Mouse (Mus musculus) forebrain, embryonic 16.5 days (tissue): ENCODE results near the gene Dpp7. TPM values are rescaled to one million over a fixed set of nuclear protein-coding genes. Genes with fewer than 3 reads are reported as not detected.
A peak's percentile ranks its signal among the peaks of the same experiment; 100 is the strongest.

Experiments used
- ATAC-seq: fragments of 200-750 bp; cut with Nextera tagmentation; 2 replicates; pipeline ENCODE4 v1.8.0; 2017; ENCODE audit warnings: mild to moderate bottlenecking, moderate library complexity
- H3K27ac ChIP-seq: fragments of 300-500 bp; sonication (generic); 2 replicates; pipeline ENCODE4 v1.5.1; 2014; ENCODE audit warnings: low read length, control low read depth
- H3K27me3 ChIP-seq: fragments of 300-500 bp; sonication (generic); replicated peaks from 2 replicates; pipeline ENCODE4 v1.6.1; 2014; ENCODE audit warnings: low read length; ENCODE audit not compliant: control insufficient read depth, insufficient read depth
- H3K36me3 ChIP-seq: fragments of 300-500 bp; sonication (generic); 2 replicates; pipeline ENCODE4 v1.6.1; 2014; ENCODE audit not compliant: control insufficient read depth, insufficient read depth
- H3K4me1 ChIP-seq: fragments of 300-500 bp; sonication (generic); replicated peaks from 2 replicates; pipeline ENCODE4 v1.6.1; 2014; ENCODE audit warnings: low read length; ENCODE audit not compliant: control insufficient read depth, insufficient read depth
- H3K4me2 ChIP-seq: fragments of 300-500 bp; sonication (generic); 2 replicates; pipeline ENCODE4 v1.6.1; 2014; ENCODE audit warnings: mild to moderate bottlenecking, low read length, control low read depth
- H3K4me3 ChIP-seq: fragments of 300-500 bp; sonication (generic); replicated peaks from 2 replicates; pipeline ENCODE4 v1.5.1; 2014; ENCODE audit warnings: mild to moderate bottlenecking, low read length, control low read depth
- H3K9ac ChIP-seq: fragments of 300-500 bp; sonication (generic); replicated peaks from 2 replicates; pipeline ENCODE4 v1.6.1; 2014; ENCODE audit warnings: low read depth, low read length, control low read depth
- H3K9me3 ChIP-seq: fragments of 300-500 bp; sonication (generic); 2 replicates; pipeline ENCODE4 v1.6.1; 2016; ENCODE audit warnings: low read length; ENCODE audit not compliant: control insufficient read depth
- WGBS: fragments of 180-500 bp; shearing (Covaris S2); extraction: QIAGEN DNeasy Blood & Tissue Kit; methylation state at CpG from one replicate; pipeline ENCODE4 v1.1.7; 2014; 5-methylcytosine and 5-hydroxymethylcytosine counted together
- polyA plus RNA-seq: library from polyadenylated mRNA; unstranded; fragments of >200 nt; fragmentation: Nextera tagmentation; extraction: Ambion mirVana; gene quantifications from 2 replicates; pipeline ENCODE4 v1.2.1, GENCODE M21; 2015

Gene Dpp7
- polyA plus RNA-seq, 1 experiment from 2014 or later, result 26.9 TPM

DNA sequence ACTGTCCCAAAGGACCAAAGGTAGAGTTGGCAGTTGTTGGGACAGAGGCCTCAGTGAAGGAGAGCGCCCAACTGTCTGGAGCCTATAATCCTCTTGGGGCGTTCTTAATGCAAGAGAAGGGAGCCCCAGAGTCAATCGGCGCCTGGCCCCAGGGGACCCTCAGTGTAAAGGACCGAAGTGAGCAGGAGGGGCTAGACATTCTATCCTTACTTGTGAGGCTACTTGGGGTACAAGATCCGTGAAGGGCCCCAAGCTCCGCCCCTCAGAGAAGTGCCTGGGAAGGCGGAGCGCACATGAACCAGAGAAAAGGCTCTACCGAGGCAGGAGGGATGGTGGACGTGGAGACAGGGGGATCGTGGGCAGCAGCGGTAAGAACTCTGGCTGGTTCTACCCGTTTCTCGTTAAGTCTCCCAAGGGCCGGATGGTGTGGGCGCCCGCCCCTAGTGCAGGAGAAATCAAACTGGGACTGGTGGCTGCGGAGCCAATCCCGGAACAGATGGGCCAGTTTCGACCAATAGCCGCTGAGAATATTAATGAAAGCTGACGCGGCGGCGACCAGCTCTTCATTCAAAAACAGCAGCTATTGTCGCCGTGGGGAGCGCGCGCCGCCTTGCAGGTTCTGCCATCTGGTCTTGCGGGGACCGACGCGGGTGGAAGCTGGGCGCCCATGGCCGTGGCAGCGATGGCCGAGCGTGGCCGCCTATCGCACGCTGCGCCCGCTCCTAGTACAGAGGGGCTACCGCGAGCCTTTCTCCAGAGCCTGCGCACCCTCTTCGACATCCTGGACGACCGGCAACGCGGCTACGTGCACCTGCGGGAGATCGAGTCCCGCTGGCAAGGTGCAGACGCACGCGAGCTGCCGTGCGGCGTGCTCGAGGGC lies 15.8 kb upstream of the Dpp7 start, which contains the start of gene Sapcd2:
Gene Sapcd2 (plus strand): TSS at position 558 of the 880 bp plus-strand sequence.
- Histone ChIP-seq H3K4me3 (peak within 1 kb of the TSS; percentile 71), H3K27ac (peak within 1 kb of the TSS; percentile 70), H3K27me3 (no peaks in the 10 kb centered on the region), H3K9ac (peak within 1 kb of the TSS; percentile 64), H3K4me1 (peaks cover 23% of the 10 kb centered on the region), H3K36me3 (no peaks in the 10 kb centered on the region), H3K4me2 (peak within 1 kb of the TSS; percentile 76), H3K9me3 (no peaks in the 10 kb centered on the region)
- ATAC-seq, result peak; percentile 98
- WGBS, result under 1% methylated on average over 65 of the region's 65 CpGs

DNA sequence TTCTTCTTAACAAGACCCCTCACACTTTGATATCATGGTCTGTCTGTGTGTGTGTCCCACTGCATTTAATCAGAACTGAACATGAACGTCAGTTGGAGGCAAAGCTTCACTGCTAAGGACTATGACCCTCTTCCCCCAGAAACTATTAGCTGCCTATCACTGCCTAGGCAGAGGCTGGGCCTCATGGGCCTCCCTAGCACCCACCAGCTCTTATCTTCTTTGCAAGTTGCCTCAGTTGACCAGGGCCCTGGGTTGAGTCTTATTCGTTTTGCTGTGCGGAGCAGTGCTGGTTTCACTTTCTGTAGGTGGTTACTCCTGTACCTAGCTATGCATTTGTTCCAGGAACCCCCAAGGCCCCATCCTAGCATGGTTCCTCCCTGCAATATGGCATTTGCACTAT lies 13.8 kb upstream of the Dpp7 start:
- H3K27me3 ChIP-seq, result peaks cover 9% of the 10 kb centered on the region
- no peak overlapping the region for H3K9ac ChIP-seq
- no peaks in the 10 kb centered on the region for H3K9me3 ChIP-seq
- H3K27ac ChIP-seq, result no peak overlapping the region
- H3K4me1 ChIP-seq, result peaks cover 29% of the 10 kb centered on the region
- no peak for ATAC-seq
- H3K4me3 ChIP-seq, result no peak overlapping the region
- H3K36me3 ChIP-seq, result no peaks in the 10 kb centered on the region
- H3K4me2 ChIP-seq, result no peak overlapping the region
- WGBS, result 93% methylated on average over 3 of the region's 3 CpGs

GRCm38 (mm10) chr2:25365091-25365761 lies 9.1 kb upstream of the Dpp7 start, which contains the start of gene Uap1l1:
Gene Uap1l1, minus strand, starts transcription at chr2:25365682.
- Histone ChIP-seq H3K9ac (peak within 1 kb of the TSS; percentile 67), H3K27me3 (peaks cover 21% of the 10 kb centered on the region), H3K4me3 (peak within 1 kb of the TSS; percentile 61), H3K9me3 (no peaks in the 10 kb centered on the region), H3K36me3 (no peaks in the 10 kb centered on the region), H3K4me2 (peak within 1 kb of the TSS; percentile 99), H3K27ac (no peak within 1 kb of the TSS), H3K4me1 (peaks cover 9% of the 10 kb centered on the region)
- ATAC-seq, result peak; percentile 74
- under 1% methylated on average over 54 of the region's 54 CpGs for WGBS

DNA sequence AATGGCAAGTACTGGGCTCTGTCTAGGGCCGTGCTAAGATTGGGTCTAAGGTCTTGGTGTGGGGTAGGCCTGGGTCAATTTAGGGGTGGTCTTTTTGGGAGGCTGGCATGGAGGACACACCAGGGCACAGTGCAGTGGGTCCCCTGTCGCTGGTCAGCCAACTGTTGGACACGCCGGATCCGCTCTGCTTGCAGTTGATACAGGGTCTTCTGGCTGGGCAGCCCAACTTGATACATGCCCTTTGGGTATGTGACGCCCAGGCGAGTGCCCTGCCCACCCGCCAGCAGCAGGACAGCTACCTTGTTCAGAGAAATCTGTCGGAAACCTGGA lies 8.6 kb upstream of the Dpp7 start:
- H3K4me2 ChIP-seq, result peak overlapping the region; percentile 99
- 32% methylated on average over 9 of the region's 9 CpGs for WGBS
- H3K9me3 ChIP-seq, result no peaks in the 10 kb centered on the region
- peak overlapping the region; percentile 61 for H3K4me3 ChIP-seq
- H3K9ac ChIP-seq, result no peak overlapping the region
- no peak overlapping the region for H3K27ac ChIP-seq
- peak; percentile 18; the same call in 1 of the 2 replicates for ATAC-seq
- peaks cover 21% of the 10 kb centered on the region for H3K27me3 ChIP-seq
- peaks cover 9% of the 10 kb centered on the region for H3K4me1 ChIP-seq
- H3K36me3 ChIP-seq, result no peaks in the 10 kb centered on the region

DNA sequence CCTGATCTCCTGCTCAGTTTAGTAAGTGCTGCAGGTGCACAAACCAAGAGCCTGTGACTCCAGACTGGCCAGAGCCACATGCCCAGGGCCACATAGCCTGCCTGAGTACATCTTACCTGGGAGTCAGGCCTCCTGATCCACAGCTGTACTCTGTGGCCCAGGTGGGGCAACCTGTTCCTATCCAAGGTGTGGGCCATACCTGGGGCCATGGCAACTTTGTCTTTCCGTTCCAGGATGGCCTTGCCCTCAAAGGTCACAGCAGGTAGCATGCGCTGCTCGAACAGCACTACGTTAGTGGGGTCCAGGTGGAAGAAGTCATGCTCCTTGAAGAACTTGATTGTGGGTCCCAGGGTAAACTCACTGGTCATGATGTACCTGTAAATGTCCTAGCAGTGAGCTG lies 8.2 kb upstream of the Dpp7 start:
- no peak overlapping the region for H3K4me2 ChIP-seq
- no peak overlapping the region for H3K4me3 ChIP-seq
- no peaks in the 10 kb centered on the region for H3K36me3 ChIP-seq
- no peak overlapping the region for H3K27ac ChIP-seq
- peaks cover 9% of the 10 kb centered on the region for H3K4me1 ChIP-seq
- H3K27me3 ChIP-seq, result peaks cover 21% of the 10 kb centered on the region
- H3K9me3 ChIP-seq, result no peaks in the 10 kb centered on the region
- no peak overlapping the region for H3K9ac ChIP-seq
- 88% methylated on average over 4 of the region's 4 CpGs for WGBS
- no peak for ATAC-seq

DNA sequence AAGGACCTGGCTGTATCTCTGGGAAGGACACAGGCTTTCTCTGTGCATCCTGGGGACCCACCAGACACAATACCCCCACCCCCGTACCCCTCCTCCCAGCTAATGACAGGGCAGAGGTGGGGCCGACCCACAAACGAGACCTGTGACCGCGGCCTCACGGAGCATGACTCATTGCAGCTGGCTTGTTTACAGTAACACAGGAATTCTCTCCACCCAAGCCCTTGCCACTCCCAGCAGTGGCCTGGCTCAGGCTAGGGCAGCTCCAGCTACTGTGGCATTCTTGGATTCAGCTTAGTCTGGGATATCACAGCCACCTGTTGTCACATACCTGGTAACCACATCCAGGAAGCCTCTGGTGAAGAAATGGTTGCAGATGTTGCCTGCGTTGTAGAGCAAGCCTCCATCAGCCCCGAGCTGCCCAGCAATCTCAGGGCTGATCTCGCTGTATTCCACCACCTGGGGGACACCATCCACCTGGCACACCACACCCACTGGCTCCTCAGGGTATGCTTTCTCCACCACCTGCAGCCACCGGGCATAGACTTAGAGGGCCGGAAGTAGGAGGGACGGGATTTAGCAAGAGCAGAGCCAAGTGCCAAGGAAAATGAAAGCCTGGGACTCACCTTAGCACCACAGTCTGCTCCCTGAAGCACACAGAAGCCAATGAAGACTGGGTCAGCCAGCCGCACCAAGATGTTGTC lies 7.5 kb upstream of the Dpp7 start:
- H3K4me1 ChIP-seq, result peaks cover 9% of the 10 kb centered on the region
- no peaks in the 10 kb centered on the region for H3K9me3 ChIP-seq
- no peaks in the 10 kb centered on the region for H3K36me3 ChIP-seq
- no peak overlapping the region for H3K4me2 ChIP-seq
- no peak for ATAC-seq
- H3K27me3 ChIP-seq, result peaks cover 21% of the 10 kb centered on the region
- H3K27ac ChIP-seq, result no peak overlapping the region
- H3K4me3 ChIP-seq, result no peak overlapping the region
- H3K9ac ChIP-seq, result no peak overlapping the region
- 60% methylated on average over 13 of the region's 13 CpGs for WGBS

GRCm38 (mm10) chr2:25359848-25360247 lies 3.7 kb upstream of the Dpp7 start:
- H3K9me3 ChIP-seq, result no peaks in the 10 kb centered on the region
- H3K4me2 ChIP-seq, result no peak overlapping the region
- peaks cover 11% of the 10 kb centered on the region for H3K27me3 ChIP-seq
- ATAC-seq, result no peak
- no peak overlapping the region for H3K9ac ChIP-seq
- no peaks in the 10 kb centered on the region for H3K36me3 ChIP-seq
- peaks cover 21% of the 10 kb centered on the region for H3K4me1 ChIP-seq
- no peak overlapping the region for H3K4me3 ChIP-seq
- 86% methylated on average over 4 of the region's 4 CpGs for WGBS
- H3K27ac ChIP-seq, result no peak overlapping the region

GRCm38 (mm10) chr2:25355419-25356066 lies 616 bp downstream of the Dpp7 start:
- no peaks in the 10 kb centered on the region for H3K9me3 ChIP-seq
- H3K4me1 ChIP-seq, result peaks cover 19% of the 10 kb centered on the region
- H3K4me2 ChIP-seq, result peak overlapping the region; percentile 89
- H3K9ac ChIP-seq, result peak overlapping the region; percentile 68
- peak overlapping the region; percentile 56 for H3K4me3 ChIP-seq
- 38% methylated on average over 18 of the region's 18 CpGs for WGBS
- no peak overlapping the region for H3K27ac ChIP-seq
- H3K36me3 ChIP-seq, result peaks cover 10% of the 10 kb centered on the region
- no peaks in the 10 kb centered on the region for H3K27me3 ChIP-seq
- ATAC-seq, result no peak; the same call in 1 of the 2 replicates
